In genomic region chr10:98343827-98344226, GRCm38 (mm10) we compare ENCODE assay signal across 16 mouse cellular contexts.
A peak's percentile ranks its signal among the peaks of the same experiment; 100 is the strongest.
DNase-seq lines count a peak whose midpoint lies in the region.
"Had no signal": no experiment of that assay in that cellular context is flagged by ENCODE, and none has a peak within 500 bp of the region (broad histone marks: within the 10 kb centered on the region; RNA-seq: fewer than 3 reads in every experiment).

No protein-coding gene starts in this region.

- intact Hi-C loops in heart, postnatal 36 days (cut with DNase I), result no loop called here

- DNase-seq in frontal cortex, postnatal 36 days (ENCODE audit: low spot score in 2 of 2), result peak; percentile 21 to 55
- DNase-seq in frontal cortex, postnatal 14 days (ENCODE audit: low spot score in 2 of 2), result no peak
- DNase-seq in heart, adult 9 months (ENCODE audit: low spot score in 2 of 2), result peak; percentile 26 to 30
- no peak for DNase-seq in heart, postnatal 36 days
- DNase-seq in lung, postnatal 10 days, result peak; percentile 5
- DNase-seq in lung, postnatal 14 days, result no peak
- peak; percentile 56 for DNase-seq in telencephalon, adult 2 months (ENCODE audit: low read depth, low spot score)
- DNase-seq: adrenal gland, postnatal 25 days; cerebellum, adult 9-10 months; gastrocnemius, postnatal 36 days; kidney, adult 9 months; kidney, postnatal 25 days; layer of hippocampus, postnatal 36 days; liver, postnatal 0 days; spleen, adult 18-20 months; thymus, postnatal 14 days had no signal

Comparison
In these comparisons a context has a peak if more than half of its experiments do, and no peak if none do; other contexts are left out.
1. DNase-seq: peak in frontal cortex, postnatal 36 days (2 of 2), heart, adult 9 months (2 of 2), lung, postnatal 10 days (single experiment) and telencephalon, adult 2 months (single experiment); none in frontal cortex, postnatal 14 days (0 of 2), heart, postnatal 36 days (0 of 2) and lung, postnatal 14 days (single experiment).